Mouse (Mus musculus): ENCODE measurements around the gene Hvcn1.
"Not testable (repeated sequence)": the region's sequence is repeated elsewhere in the genome, so short reads cannot be mapped to it uniquely, and the experiment has no call there.

Hvcn1 gene

GRCm38 (mm10) chr5:122204180-122204579 lies 2.4 kb upstream of the Hvcn1 start:
- no peak for DNase-seq (ENCODE audit: low spot score)

DNA sequence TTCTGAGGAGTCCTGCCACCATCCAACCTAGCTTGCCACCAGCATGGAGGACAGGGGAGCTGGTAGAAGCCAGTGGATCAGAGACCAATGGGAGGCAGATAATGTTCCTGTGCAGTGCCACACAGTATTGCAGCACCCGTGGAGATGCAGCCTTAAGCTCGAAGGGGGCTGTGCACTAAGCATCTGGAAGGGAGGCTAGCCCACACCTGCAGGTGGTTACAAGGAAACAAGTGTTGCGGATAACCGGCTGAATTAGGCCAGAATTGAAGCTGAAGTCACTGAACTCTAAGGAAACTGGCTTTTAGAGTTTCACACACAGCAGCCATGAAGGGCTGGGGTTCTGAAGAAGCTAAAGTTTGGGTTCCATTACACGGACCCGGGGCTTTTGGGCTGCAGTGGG lies 2.3 kb downstream of the Hvcn1 start:
- DNase-seq (ENCODE audit: low spot score), result no peak

- DNase-seq (ENCODE audit: low spot score), result peak; percentile 64
Observed at GRCm38 (mm10) chr5:122209591-122210368, 3.2 kb downstream of the Hvcn1 start.

- no peak for DNase-seq (ENCODE audit: low spot score)
Observed at GRCm38 (mm10) chr5:122210890-122211289, 4.3 kb downstream of the Hvcn1 start.

DNA sequence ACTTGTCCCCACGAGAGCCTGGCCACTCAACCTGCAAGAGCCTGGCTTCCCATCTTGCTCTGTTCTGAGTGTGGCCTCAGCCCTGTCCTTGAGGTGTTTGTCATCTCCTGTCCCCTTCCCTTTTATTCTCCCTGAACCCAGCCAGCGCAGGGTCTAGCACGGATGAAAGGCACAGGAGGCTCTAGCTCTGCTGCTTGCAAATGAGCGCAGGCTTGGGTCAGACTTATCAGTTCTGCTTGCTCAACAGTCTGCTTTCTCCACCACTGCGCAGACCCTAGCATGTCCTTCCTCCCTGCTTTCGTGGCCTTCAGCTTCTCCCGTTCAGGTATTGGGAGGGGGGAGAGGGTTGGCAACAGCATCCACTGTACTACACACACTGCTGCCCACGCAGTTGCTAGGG lies 5.5 kb downstream of the Hvcn1 start:
- no peak for DNase-seq (ENCODE audit: low spot score)

GRCm38 (mm10) chr5:122212820-122213219 lies 6.2 kb downstream of the Hvcn1 start:
- not testable (repeated sequence) for DNase-seq (ENCODE audit: low spot score)

DNA sequence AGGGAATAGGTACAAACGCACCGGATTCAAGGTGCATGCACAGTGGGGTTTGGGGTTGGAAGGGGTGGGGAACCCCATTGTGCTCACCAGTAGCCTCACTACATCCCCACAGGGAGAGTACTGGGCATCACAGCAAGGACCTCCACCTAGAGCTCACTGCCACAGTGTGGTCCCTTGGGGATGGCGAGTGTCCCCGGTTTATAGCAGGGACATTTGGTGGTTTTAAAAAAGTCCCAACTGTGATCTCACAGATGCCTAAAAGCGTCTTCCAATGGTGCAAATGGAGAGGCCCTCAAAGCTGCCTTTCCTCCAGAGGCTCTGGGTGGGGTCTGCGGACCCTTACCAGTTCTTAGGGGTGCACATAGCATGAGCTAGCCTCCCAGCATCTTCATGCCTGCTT lies 7.3 kb downstream of the Hvcn1 start:
- DNase-seq (ENCODE audit: low spot score), result no peak

GRCm38 (mm10) chr5:122217636-122218035 lies 11.0 kb downstream of the Hvcn1 start:
- DNase-seq (ENCODE audit: low spot score), result no peak

DNA sequence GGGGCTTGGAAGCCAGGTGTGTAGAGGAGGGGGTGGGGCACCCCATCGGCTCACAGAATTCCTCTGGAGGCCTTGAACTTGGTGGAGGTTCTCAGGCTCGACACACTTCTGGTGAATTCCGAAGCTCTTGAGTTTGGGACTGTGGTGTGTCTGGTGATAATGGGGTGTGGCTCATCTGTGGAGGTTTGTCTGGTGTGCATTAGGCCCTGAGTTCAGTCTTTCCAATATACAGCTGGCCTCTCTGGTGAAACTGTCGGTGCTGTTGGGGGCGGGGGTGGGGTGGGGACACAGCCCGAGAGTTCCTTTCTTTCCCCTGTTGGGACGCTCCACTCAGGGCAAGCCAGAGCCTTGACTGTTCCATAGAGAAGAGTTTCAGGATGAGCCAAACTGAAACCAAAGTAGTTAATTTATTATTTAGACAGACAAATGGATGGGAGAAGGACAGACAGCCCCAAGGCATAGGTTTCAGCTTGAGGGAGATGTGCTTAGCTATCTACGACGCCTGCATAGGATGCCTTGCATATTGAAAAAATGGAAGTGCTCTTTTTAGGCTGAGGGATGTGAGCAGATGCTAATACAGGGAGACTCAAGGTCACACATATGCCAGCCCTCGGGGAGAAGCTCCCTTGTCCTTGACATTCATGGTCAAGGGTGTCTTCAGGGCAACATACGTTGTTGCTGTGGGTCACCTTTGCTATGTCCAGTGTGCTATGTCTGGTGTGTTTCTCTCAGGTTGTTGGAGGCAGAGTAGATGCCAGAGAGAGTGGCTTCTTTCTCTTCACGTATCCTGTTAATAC lies 11.7 kb downstream of the Hvcn1 start:
- no peak for DNase-seq (ENCODE audit: low spot score)

DNA sequence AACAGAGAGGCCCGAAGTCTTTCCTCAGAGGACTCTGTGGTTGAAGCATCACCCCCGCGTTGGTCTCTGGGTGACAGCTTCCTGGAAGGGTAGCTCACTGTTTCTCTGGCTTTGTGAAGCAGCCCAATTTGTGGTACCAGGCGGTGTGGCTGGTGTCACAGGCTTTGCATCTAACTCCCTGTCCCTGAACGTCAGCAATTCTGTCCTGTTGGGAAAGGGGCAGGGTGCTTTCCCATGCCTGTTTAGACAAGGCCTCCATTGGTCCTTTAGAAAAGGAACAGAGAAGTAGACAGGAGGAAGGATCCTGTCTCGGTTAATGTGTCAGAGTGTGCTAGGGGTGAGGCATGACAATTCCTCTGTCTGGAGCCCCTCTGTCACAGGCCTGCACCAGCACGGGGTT lies 12.3 kb downstream of the Hvcn1 start:
- no peak for DNase-seq (ENCODE audit: low spot score)

DNA sequence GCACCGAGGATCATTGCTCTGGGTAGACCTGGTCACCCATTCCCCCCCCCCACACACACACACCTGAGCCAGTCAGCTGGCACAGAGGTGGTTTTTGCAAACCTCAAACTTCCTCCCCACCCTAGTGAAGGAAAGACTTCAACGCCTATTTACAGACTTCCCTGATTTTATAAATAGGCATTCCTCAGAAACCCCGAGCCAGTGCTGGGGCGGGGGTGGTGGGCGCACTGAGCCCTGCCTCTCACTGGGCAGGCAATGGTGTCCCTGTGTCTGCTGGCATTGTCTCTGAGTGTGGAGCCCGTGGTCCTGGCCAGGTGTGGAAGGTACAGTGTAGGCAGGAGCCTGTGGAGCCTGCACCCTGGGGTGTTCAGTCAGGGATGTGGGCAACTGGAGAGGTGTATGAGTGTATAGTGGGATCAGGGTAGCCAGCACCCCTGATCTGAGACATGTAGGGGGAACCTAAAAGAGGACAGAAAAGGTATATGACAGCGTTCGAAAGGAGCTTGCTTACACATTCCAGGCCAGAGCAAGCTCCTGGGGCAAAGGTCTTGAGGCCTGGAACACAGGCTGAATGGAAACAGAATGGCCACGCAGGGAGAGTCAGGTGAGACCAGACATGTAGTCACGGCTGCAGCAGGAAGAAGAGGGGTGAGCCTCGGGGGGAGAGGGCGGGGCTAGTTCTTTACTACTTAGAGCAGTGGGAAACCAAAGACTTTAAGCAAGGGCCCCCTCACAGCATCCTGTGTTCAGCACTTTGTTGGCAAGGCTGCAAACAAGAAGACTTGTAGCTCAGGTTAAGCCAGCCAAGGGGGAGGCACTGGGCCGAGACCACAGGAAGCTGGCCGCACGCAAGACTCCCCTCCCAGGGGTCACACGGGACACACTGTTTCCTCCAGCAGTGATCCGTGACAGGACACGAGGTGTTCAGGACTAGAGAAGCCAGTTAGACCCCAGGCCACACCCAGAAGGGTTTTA lies 13.3 kb downstream of the Hvcn1 start:
- no peak for DNase-seq (ENCODE audit: low spot score)

- no peak for DNase-seq (ENCODE audit: low spot score)
Observed at GRCm38 (mm10) chr5:122221085-122221484, 14.5 kb downstream of the Hvcn1 start.

GRCm38 (mm10) chr5:122224291-122224690 lies 17.7 kb downstream of the Hvcn1 start:
- DNase-seq (ENCODE audit: low spot score), result no peak

DNA sequence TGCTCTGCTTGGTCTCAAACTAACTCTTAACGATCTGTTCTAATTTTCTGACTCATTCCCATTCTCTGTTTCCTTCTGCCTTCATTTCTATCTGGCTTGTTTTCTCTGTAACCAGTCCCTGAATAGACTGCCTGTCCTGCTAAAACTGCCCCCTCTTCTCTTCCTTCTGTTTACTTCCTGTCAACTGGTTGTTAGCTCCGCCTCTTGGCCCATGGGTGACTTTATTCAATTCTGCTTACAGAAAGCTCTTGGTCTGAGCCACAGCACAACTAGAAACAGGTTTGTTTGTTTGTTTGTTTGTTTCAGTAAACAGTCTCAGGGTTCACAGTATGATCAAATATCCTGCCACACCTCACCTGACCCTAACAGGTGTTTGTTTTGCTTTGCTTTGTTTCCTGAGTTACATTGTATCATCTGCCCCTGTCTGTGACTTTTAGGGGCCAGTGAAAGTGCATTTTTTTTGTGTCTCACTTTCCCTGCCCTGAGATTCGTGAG lies 21.7 kb downstream of the Hvcn1 start:
- no peak for DNase-seq (ENCODE audit: low spot score)

DNA sequence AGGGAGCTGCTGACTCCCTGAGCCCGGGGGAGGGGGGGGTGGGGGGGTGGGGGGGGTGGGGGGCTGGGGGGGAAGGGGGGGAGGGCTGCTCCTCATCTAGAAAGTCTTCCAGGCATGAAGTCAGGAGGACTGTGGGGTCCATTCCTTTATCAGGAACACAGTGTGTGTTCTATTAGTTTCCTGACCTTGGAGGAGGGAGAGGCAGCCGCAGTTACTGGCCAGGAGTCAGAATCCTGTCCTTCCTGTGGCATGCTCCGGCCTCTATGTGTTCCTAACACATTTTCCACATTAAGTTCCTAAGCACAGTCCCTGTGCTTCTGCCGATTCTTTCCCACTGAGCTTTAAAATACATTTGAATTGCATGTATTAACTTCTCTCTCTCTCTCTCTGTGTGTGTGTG lies 22.2 kb downstream of the Hvcn1 start:
- DNase-seq (ENCODE audit: low spot score), result no peak

DNA sequence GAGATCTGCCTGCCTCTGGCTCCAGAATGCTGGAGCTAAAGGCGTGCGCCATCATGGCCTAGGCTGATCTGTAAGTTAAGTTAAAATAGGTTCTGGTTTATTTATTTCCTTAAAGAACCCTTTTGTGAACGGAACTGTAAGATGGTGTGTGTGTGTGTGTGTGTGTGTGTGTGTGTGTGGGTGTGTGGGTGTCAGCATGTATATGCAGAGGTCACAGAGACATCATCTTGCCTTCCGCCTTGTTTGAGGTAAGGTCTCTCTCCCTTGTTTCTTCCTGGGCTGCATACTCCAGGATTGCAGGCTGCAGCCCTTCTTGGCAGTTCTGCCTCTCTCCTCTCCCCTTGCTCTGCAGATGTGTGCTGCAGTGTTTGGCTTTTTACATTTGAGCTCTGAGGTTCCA lies 24.2 kb downstream of the Hvcn1 start:
- DNase-seq (ENCODE audit: low spot score), result no peak

- no peak for DNase-seq (ENCODE audit: low spot score)
Observed at GRCm38 (mm10) chr5:122231431-122231830, 24.8 kb downstream of the Hvcn1 start.

GRCm38 (mm10) chr5:122232004-122232403 lies 25.4 kb downstream of the Hvcn1 start:
- no peak for DNase-seq (ENCODE audit: low spot score)

DNA sequence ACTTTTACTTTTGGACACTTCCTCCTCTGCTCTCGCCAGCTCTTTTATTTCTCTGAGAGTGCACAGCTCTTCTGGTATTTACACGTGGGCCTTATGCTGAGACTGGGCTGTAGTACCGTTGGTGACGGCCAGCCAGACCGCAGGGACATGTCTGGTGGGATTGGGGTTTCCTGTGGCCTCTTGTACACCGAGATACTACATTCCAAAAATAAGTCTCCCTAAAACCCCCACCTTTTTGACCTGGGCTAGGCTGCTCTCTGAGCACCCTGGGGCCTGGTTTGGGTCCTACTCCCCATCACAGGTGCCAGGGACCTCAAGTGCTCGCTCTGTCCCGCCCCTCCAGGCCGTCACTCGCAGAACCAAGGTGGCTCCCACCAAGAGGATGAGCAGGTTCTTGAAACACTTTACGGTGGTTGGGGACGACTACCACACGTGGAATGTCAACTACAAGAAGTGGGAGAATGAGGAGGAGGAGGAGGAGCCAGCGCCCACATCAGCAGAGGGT lies 26.5 kb downstream of the Hvcn1 start:
- no peak for DNase-seq (ENCODE audit: low spot score)

DNA sequence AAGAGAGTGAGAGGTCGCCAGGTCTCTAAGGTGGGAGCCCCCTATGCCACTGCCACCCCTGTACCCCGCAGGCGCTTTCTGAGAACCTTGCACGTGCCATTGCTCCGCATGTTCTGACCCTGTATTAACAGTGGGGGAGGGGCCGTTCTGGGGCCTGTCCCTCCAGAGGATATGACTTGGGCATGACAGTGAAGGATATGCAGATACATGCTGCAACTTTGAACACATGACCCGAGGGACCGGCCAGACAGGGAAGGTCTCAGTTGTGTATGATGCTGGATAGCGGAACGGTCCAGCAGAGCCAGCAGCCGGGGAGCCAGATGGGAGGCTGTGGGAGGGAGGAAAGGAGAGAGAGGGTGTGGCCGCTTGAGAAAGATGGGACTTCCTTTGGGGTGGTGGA lies 27.1 kb downstream of the Hvcn1 start:
- no peak for DNase-seq (ENCODE audit: low spot score)

DNA sequence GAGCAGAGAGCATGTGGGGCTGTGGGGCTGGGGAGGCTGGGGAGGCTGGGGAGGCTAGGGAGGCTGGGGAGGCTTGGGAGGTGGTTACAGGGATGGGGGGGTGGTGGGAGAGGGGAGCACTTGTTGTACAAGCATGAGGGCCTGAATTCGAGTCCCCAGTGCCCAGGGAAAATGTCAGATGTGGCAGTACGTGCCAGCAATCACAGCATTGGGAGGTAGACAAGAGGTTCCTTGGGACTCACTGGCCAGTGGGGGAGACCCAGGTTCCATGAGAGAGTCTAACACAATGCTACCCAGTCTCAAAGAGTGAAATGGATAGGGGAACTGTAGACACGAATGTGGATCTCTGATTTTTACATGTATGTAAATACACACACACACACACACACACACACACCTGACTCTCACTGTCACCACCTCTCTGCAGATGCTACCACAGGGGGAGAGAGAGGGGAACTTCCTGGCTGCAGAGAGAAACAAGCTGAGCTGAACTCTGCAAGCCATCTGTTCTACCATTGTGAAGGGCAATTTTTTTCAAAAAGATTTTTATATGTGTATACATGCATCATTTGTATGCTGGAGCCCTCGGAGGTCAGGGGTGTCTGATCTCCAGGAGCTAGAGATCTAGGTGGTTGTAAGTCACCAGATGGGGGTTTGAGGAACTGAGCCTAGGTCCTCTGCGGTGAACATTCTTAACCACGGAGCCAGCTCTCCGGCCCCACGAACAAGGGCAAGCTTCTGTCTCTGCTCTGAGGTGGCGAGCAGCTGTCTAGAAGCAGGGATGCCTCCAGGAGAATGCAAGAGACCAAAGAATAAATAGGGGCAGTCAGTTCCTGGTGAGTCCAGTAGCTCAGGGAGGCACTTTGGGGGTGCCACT lies 28.0 kb downstream of the Hvcn1 start:
- DNase-seq (ENCODE audit: low spot score), result no peak

Measured in testis, postnatal 10 days (tissue).